In genomic region chr10:120801127-120801526, GRCm38 (mm10) we compare ENCODE assay signal across 12 mouse cellular contexts.
DNase-seq lines count a peak whose midpoint lies in the region; ATAC-seq lines count a peak whose summit lies in the region.
"Had no signal": no experiment of that assay in that cellular context is flagged by ENCODE, and none has a peak within 500 bp of the region (broad histone marks: within the 10 kb centered on the region; RNA-seq: fewer than 3 reads in every experiment).

No protein-coding gene starts in this region.

- peaks cover 6% of the 10 kb centered on the region for H3K36me3 ChIP-seq in heart, embryonic 15.5 days
- no peaks in the 10 kb centered on the region for H3K36me3 ChIP-seq in neural tube, embryonic 12.5 days
- no peaks in the 10 kb centered on the region for H3K36me3 ChIP-seq in liver, embryonic 12.5 days

- H3K4me3 ChIP-seq in heart, embryonic 15.5 days: peak overlapping the region; percentile 14; the same call in 1 of the 2 replicates
- H3K4me3 ChIP-seq in neural tube, embryonic 12.5 days: no peak overlapping the region
- no peak overlapping the region for H3K4me3 ChIP-seq in liver, embryonic 12.5 days
- H3K4me3 ChIP-seq: myocyte had no signal

- H3K27ac ChIP-seq in heart, embryonic 15.5 days: peak overlapping the region; percentile 68
- H3K27ac ChIP-seq in neural tube, embryonic 12.5 days: no peak overlapping the region
- H3K27ac ChIP-seq in liver, embryonic 12.5 days: no peak overlapping the region

- no peaks in the 10 kb centered on the region for H3K9me3 ChIP-seq in heart, embryonic 15.5 days (replicated peaks)
- no peaks in the 10 kb centered on the region for H3K9me3 ChIP-seq in neural tube, embryonic 12.5 days
- H3K9me3 ChIP-seq in liver, embryonic 12.5 days (replicated peaks): no peaks in the 10 kb centered on the region

- H3K4me1 ChIP-seq in heart, embryonic 15.5 days (replicated peaks): peaks cover 29% of the 10 kb centered on the region
- peaks cover 9% of the 10 kb centered on the region; the same call in 1 of the 2 replicates for H3K4me1 ChIP-seq in neural tube, embryonic 12.5 days
- peaks cover 6% of the 10 kb centered on the region; the same call in 1 of the 2 replicates for H3K4me1 ChIP-seq in liver, embryonic 12.5 days

- intact Hi-C loops in heart, postnatal 25 days (cut with DNase I): no loop called here

- WGBS in heart, embryonic 15.5 days: 14% methylated on average over 6 of the region's 6 CpGs
- 40% methylated on average over 6 of the region's 6 CpGs for WGBS in neural tube, embryonic 12.5 days
- 63% methylated on average over 6 of the region's 6 CpGs for WGBS in liver, embryonic 12.5 days (ENCODE audit: insufficient replicate concordance)

- H3K9ac ChIP-seq in heart, embryonic 15.5 days: no peak overlapping the region
- no peak overlapping the region for H3K9ac ChIP-seq in neural tube, embryonic 12.5 days
- H3K9ac ChIP-seq in liver, embryonic 12.5 days: no peak overlapping the region

- no peak for ATAC-seq in heart, embryonic 15.5 days (replicated peaks; ENCODE audit: insufficient number of reproducible peaks, insufficient read depth, low FRiP score, low read depth)
- ATAC-seq in neural tube, embryonic 12.5 days (ENCODE audit: low FRiP score, low read depth): no peak
- no peak for ATAC-seq in liver, embryonic 12.5 days

- H3K4me2 ChIP-seq in heart, embryonic 15.5 days: peak overlapping the region; percentile 53
- peak overlapping the region; percentile 30 for H3K4me2 ChIP-seq in neural tube, embryonic 12.5 days (replicated peaks)
- H3K4me2 ChIP-seq in liver, embryonic 12.5 days: 0 out of 2 replicates have a peak overlapping the region, but pooled peaks have one; percentile 10

- no peaks in the 10 kb centered on the region for H3K27me3 ChIP-seq in heart, embryonic 15.5 days
- no peaks in the 10 kb centered on the region for H3K27me3 ChIP-seq in neural tube, embryonic 12.5 days (replicated peaks)
- H3K27me3 ChIP-seq in liver, embryonic 12.5 days (replicated peaks): no peaks in the 10 kb centered on the region

- no peak for DNase-seq in heart, postnatal 25 days (ENCODE audit: low spot score)
- DNase-seq in neural tube, embryonic 10.5 days (ENCODE audit: extremely low spot score, low spot score): no peak
- no peak for DNase-seq in frontal cortex, postnatal 25 days (ENCODE audit: low spot score in 2 of 2)
- DNase-seq in adrenal gland, adult 8-10 months: no peak
- DNase-seq in thymus, adult 18-20 months: no peak
- DNase-seq: gastrocnemius, postnatal 10 days; right cerebral cortex, postnatal 25 days; thymus, postnatal 36 days had no signal
